Mouse (Mus musculus): ENCODE measurements around the gene Otud4.

- TF ChIP-seq CTCF (IDR thresholded peaks at IDR 0.05; ENCODE audit: low read depth) (no peak), EP300 (IDR thresholded peaks at IDR 0.05; ENCODE audit: low read depth) (no peak; the same call in 1 of the 2 replicates)
These were observed 71.9 kb downstream of the Otud4 start, which contains the start of the genes Abce1 and Anapc10 for GRCm38 (mm10) chr8:79711064-79711961.

All from heart, postnatal 0 days (tissue).